Mouse (Mus musculus): ENCODE results near the gene Capza2.

Gene Capza2

GRCm38 (mm10) chr6:17705973-17706372 is 69.9 kb downstream of the Capza2 start:
- no peak for DNase-seq (ENCODE audit: low read depth, low spot score)

Measured in R1 (cell line).